Mouse (Mus musculus): Measurements from ENCODE around the gene Rps27a. TPM values are rescaled to one million over a fixed set of nuclear protein-coding genes. Genes with fewer than 3 reads are reported as not detected.
"Not testable (repeated sequence)": the region's sequence is repeated elsewhere in the genome, so short reads cannot be mapped to it uniquely, and the experiment has no call there.

Gene Rps27a
- polyA plus RNA-seq, 1 experiment from 2014 or later = 954 TPM

DNA sequence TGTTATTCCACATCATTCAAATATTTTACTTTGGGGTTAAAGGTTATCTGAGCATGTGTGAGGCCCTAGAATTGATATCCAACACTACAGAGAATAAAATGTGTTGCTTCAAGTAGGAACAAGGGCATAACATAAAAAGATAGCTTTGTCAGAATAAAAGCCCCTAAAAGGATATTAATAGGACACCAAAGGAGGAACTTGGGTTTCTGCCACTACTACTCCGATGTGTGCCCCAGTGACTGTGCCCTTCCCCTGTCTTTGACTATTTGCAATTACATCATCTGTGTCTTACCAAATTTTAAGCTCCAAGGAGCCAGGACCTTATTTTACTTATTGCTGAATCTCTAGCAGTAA is 1.5 kb upstream of the Rps27a start:
- no peaks in the 10 kb centered on the region for H3K4me1 ChIP-seq (ENCODE audit: control insufficient read depth, insufficient read depth, low read length)
- WGBS = 100% methylated on average over 1 of the region's 1 CpGs
- H3K4me3 ChIP-seq (ENCODE audit: low read depth, low read length) = no peak overlapping the region
- H3K9ac ChIP-seq (ENCODE audit: low read length) = no peak overlapping the region
- H3K36me3 ChIP-seq (ENCODE audit: control insufficient read depth, insufficient read depth, low read length) = peaks cover 4% of the 10 kb centered on the region; the same call in 1 of the 2 replicates
- DNase-seq (ENCODE audit: low spot score) (no peak), ATAC-seq (ENCODE audit: insufficient read depth, low FRiP score, low TSS enrichment) (no peak)
- no peaks in the 10 kb centered on the region for H3K27me3 ChIP-seq (ENCODE audit: control insufficient read depth, insufficient read depth, low read length)
- H3K27ac ChIP-seq (ENCODE audit: low read depth, low read length) = no peak overlapping the region
- H3K9me3 ChIP-seq (ENCODE audit: control insufficient read depth, low read length) = no peaks in the 10 kb centered on the region
- H3K4me2 ChIP-seq (ENCODE audit: low read depth) = no peak overlapping the region

DNA sequence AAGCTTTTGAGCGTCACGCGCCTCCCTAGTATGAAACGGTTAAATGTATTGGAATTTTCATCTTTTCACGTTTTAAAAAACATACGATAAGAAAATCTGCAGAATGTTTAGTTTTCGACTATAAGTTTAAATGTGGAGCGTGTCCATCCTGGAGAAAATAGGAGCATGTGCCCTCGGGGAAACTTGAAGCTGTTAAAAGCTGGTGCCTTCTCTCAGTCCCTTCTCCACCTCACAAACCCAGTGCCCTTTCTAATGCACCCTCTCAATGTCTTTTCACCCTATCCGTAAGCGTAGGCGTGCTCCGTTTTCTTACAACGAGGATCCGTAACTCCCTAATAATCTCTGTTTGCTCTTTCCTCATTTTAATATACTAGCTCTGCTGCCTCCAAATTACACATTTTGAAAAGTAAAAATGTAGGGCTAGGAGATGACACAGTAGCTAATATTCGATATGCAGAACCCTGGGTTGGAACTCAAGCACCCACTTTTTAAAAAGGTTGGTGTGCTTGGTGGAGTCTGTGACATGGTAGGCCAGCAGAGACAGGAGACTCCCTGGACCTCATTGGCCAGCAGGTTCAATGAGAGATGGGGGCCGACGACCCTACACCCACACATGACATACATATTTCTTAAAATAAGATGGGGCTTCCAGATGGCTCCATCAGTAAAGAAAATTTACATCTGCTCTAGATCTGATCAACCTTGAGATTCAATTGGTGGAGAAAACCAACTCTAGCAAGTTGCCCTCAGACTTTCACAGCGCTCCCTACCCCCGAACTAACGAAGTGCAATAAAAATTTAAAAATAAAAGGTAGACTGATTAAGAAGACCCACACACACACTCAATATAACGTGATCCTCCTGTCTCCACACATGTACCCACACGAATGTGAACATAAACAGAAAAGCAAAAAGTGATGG is 855 bp upstream of the Rps27a start:
- peak overlapping the region; percentile 57 for H3K4me2 ChIP-seq (ENCODE audit: low read depth)
- H3K36me3 ChIP-seq (ENCODE audit: control insufficient read depth, insufficient read depth, low read length) = peaks cover 8% of the 10 kb centered on the region
- no peaks in the 10 kb centered on the region for H3K4me1 ChIP-seq (ENCODE audit: control insufficient read depth, insufficient read depth, low read length)
- peak overlapping the region; percentile 91 for H3K9ac ChIP-seq (ENCODE audit: low read length)
- no peak overlapping the region for H3K27ac ChIP-seq (ENCODE audit: low read depth, low read length)
- ATAC-seq (ENCODE audit: insufficient read depth, low FRiP score, low TSS enrichment) (peak; percentile 18; the same call in 1 of the 2 replicates), DNase-seq (ENCODE audit: low spot score) (peak; percentile 12)
- peak overlapping the region; percentile 79 for H3K4me3 ChIP-seq (ENCODE audit: low read depth, low read length)
- H3K9me3 ChIP-seq (ENCODE audit: control insufficient read depth, low read length) = no peaks in the 10 kb centered on the region
- no peaks in the 10 kb centered on the region for H3K27me3 ChIP-seq (ENCODE audit: control insufficient read depth, insufficient read depth, low read length)
- WGBS = 26% methylated on average over 23 of the region's 23 CpGs

DNA sequence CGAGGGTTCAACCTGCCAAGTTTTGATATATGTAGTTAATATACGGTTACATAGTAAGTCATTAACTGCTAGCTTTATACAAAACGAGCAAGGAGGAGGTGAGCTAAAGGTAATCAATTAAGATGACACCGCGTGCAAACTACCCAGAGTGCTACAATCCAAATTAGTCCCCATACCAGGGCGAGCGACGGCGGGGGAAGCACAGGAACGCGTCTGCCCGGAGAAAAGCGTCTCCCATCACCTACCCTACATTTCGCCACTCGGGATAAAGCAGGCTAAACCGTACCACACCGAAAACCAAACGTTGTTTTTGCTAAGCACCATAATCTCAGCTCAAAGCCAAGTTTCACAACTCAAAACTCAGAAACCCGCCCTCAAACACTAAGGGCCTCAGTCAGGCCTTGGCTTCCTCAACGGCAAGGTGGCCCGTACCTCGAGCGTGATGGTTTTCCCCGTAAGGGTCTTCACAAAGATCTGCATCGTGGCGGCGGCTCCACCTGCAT is 609 bp downstream of the Rps27a start:
- Histone ChIP-seq H3K27me3 (ENCODE audit: control insufficient read depth, insufficient read depth, low read length) (no peaks in the 10 kb centered on the region), H3K4me3 (ENCODE audit: low read depth, low read length) (peak overlapping the region; percentile 79), H3K4me2 (ENCODE audit: low read depth) (peak overlapping the region; percentile 48), H3K4me1 (ENCODE audit: control insufficient read depth, insufficient read depth, low read length) (no peaks in the 10 kb centered on the region), H3K9me3 (ENCODE audit: control insufficient read depth, low read length) (no peaks in the 10 kb centered on the region), H3K36me3 (ENCODE audit: control insufficient read depth, insufficient read depth, low read length) (peaks cover 8% of the 10 kb centered on the region), H3K27ac (ENCODE audit: low read depth, low read length) (peak overlapping the region; percentile 54; the same call in 1 of the 2 replicates), H3K9ac (ENCODE audit: low read length) (peak overlapping the region; percentile 91)
- ATAC-seq (ENCODE audit: insufficient read depth, low FRiP score, low TSS enrichment) = no peak; the same call in none of the 2 replicates
- DNase-seq (ENCODE audit: low spot score) = no peak
- WGBS = under 1% methylated on average over 27 of the region's 27 CpGs

DNA sequence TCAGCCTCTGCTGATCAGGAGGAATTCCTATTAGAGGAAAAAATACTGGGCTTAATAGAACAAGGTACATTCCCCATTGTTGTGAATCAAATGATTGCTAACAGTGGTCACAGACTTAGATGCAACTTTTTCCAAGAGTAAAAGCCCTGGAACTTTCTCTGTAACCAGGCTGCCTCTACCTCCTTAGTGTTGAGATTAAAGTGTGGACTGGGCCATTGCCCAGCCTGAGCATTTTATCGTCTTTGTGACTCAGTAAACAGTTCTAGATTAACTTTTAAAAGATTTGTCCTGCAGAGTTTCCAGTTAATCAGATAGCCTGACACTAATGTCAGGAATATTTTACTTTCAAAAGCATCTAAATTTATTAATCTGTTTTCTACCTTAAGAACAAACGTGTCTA is 1.1 kb downstream of the Rps27a start:
- Histone ChIP-seq H3K9ac (ENCODE audit: low read length) (peak overlapping the region; percentile 91), H3K4me3 (ENCODE audit: low read depth, low read length) (peak overlapping the region; percentile 79), H3K36me3 (ENCODE audit: control insufficient read depth, insufficient read depth, low read length) (peaks cover 8% of the 10 kb centered on the region), H3K27me3 (ENCODE audit: control insufficient read depth, insufficient read depth, low read length) (no peaks in the 10 kb centered on the region), H3K4me2 (ENCODE audit: low read depth) (peak overlapping the region; percentile 48), H3K4me1 (ENCODE audit: control insufficient read depth, insufficient read depth, low read length) (no peaks in the 10 kb centered on the region), H3K9me3 (ENCODE audit: control insufficient read depth, low read length) (no peaks in the 10 kb centered on the region), H3K27ac (ENCODE audit: low read depth, low read length) (no peak overlapping the region)
- ATAC-seq (ENCODE audit: insufficient read depth, low FRiP score, low TSS enrichment) (no peak), DNase-seq (ENCODE audit: low spot score) (no peak)
- WGBS = 26% methylated on average over 2 of the region's 2 CpGs

DNA sequence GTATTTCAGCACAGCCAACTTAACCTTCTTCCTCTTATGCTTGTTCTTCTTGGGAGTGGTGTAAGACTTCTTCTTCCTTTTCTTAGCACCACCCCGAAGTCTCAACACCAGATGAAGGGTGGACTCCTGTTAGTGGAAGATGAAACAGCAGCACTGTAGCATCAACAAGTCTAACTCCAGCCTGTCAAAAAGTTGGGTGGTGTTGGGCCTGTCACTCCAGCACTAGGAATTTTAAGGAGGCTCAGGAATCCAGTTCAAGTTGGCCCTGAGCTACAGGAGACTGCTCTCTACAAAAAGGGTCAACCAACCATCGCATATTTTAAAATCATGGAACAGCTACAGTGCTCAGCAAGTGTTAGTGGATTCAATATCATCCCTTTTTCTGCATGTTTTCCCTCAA is 1.6 kb downstream of the Rps27a start:
- not testable (repeated sequence) for H3K36me3 ChIP-seq (ENCODE audit: control insufficient read depth, insufficient read depth, low read length); ATAC-seq (ENCODE audit: insufficient read depth, low FRiP score, low TSS enrichment); H3K27me3 ChIP-seq (ENCODE audit: control insufficient read depth, insufficient read depth, low read length); H3K4me3 ChIP-seq (ENCODE audit: low read depth, low read length); DNase-seq (ENCODE audit: low spot score); H3K9ac ChIP-seq (ENCODE audit: low read length); H3K4me1 ChIP-seq (ENCODE audit: control insufficient read depth, insufficient read depth, low read length); H3K27ac ChIP-seq (ENCODE audit: low read depth, low read length); H3K9me3 ChIP-seq (ENCODE audit: control insufficient read depth, low read length)
- 97% methylated on average over 2 of the region's 2 CpGs for WGBS
- H3K4me2 ChIP-seq (ENCODE audit: low read depth) = peak overlapping the region; percentile 48

DNA sequence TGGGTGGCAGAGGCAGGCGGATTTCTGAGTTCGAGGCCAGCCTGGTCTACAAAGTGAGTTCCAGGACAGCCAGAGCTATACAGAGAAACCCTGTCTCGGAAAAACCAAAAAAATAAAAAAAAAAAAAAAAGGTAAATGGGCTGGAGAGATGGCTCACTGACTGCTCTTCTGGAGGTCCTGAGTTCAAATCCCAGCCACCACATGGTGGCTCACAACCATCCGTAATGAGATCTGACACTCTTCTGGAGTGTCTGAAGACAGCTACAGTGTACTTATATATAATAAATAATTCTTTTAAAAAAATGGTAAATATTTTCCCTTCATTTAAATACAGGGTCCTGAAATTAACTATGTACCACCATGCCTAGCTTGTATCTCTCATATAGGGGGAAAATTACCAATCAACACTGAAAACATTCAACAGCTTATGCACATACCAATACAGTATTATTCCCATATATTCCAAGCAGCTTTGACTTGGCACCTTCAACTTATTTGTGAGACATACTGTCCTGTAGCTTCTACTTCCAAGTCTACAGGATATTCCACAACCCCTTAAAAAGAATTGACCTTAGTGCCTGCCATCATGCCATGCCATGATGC is 2.7 kb downstream of the Rps27a start:
- H3K4me3 ChIP-seq (ENCODE audit: low read depth, low read length); H3K9ac ChIP-seq (ENCODE audit: low read length); H3K27me3 ChIP-seq (ENCODE audit: control insufficient read depth, insufficient read depth, low read length); DNase-seq (ENCODE audit: low spot score); H3K4me1 ChIP-seq (ENCODE audit: control insufficient read depth, insufficient read depth, low read length); H3K27ac ChIP-seq (ENCODE audit: low read depth, low read length); H3K9me3 ChIP-seq (ENCODE audit: control insufficient read depth, low read length); H3K4me2 ChIP-seq (ENCODE audit: low read depth); ATAC-seq (ENCODE audit: insufficient read depth, low FRiP score, low TSS enrichment); H3K36me3 ChIP-seq (ENCODE audit: control insufficient read depth, insufficient read depth, low read length): not testable (repeated sequence)
- WGBS = 92% methylated on average over 4 of the region's 4 CpGs

DNA sequence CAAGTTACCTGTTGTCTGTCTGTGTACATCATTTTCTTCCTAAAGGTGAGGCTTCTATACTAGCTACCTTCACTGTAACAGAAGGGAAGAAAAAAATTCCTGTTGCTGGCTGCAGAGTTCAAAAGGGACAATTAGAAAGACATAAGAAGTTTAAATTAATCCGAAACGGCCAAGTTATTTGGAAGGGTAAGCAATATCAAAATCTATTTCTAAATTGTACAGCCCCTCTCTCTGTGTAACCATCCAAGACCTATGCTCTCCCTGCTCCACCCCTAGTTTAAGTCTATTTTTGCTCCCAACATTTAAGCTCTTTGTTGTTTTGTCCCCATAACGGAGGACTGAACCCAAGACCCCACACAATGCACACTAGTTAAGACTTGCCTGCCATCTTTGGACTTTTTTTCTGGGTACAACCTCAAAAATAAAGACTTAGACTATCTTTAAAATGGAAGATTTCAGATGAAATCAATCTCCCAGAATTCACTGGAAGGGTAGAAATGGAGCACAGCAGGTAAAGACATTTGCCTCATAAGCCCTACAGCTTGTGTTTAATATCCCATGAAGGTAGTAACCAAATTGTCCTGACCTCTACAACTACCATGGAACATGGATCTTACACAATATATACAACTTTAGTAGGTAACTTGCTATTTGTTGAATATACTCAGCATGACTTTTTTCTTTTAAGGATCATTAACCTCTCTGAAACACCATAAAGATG is 3.5 kb downstream of the Rps27a start:
- WGBS = 91% methylated on average over 3 of the region's 3 CpGs
- DNase-seq (ENCODE audit: low spot score) = no peak
- ATAC-seq (ENCODE audit: insufficient read depth, low FRiP score, low TSS enrichment) = no peak
- H3K4me1 ChIP-seq (ENCODE audit: control insufficient read depth, insufficient read depth, low read length) = no peaks in the 10 kb centered on the region
- no peak overlapping the region for H3K4me3 ChIP-seq (ENCODE audit: low read depth, low read length)
- peaks cover 8% of the 10 kb centered on the region for H3K36me3 ChIP-seq (ENCODE audit: control insufficient read depth, insufficient read depth, low read length)
- H3K9ac ChIP-seq (ENCODE audit: low read length) = no peak overlapping the region
- no peaks in the 10 kb centered on the region for H3K9me3 ChIP-seq (ENCODE audit: control insufficient read depth, low read length)
- H3K27me3 ChIP-seq (ENCODE audit: control insufficient read depth, insufficient read depth, low read length) = no peaks in the 10 kb centered on the region
- H3K27ac ChIP-seq (ENCODE audit: low read depth, low read length) = no peak overlapping the region
- no peak overlapping the region for H3K4me2 ChIP-seq (ENCODE audit: low read depth)

DNA sequence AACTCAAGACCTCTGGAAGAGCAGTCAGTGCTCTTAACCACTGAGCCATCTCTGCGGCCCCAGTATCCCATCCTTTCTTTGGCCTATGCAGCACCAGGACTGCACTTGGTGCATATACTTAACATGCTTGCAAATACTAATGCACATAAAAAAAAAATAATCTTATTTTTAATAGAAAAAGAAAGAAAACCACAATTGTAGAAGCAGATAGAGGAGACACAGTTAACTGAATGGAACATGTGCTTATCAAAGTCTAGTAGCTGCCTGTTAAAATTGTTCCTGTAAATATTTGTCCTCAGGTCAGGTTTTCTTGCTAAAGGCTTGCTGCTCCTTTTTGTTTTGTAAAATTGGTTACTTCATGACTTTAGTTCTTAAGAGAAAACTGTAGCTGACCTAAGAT is 9.7 kb downstream of the Rps27a start:
- Histone ChIP-seq H3K4me2 (ENCODE audit: low read depth) (no peak overlapping the region), H3K4me3 (ENCODE audit: low read depth, low read length) (no peak overlapping the region), H3K9ac (ENCODE audit: low read length) (no peak overlapping the region), H3K27ac (ENCODE audit: low read depth, low read length) (no peak overlapping the region), H3K36me3 (ENCODE audit: control insufficient read depth, insufficient read depth, low read length) (no peaks in the 10 kb centered on the region; the same call in 1 of the 2 replicates), H3K9me3 (ENCODE audit: control insufficient read depth, low read length) (no peaks in the 10 kb centered on the region), H3K4me1 (ENCODE audit: control insufficient read depth, insufficient read depth, low read length) (no peaks in the 10 kb centered on the region), H3K27me3 (ENCODE audit: control insufficient read depth, insufficient read depth, low read length) (no peaks in the 10 kb centered on the region)
- ATAC-seq (ENCODE audit: insufficient read depth, low FRiP score, low TSS enrichment) = no peak
- 97% methylated on average over 1 of the region's 1 CpGs for WGBS
- DNase-seq (ENCODE audit: low spot score) = no peak

Data from neural tube, embryonic 11.5 days (tissue).